Mouse (Mus musculus) kidney, embryonic 15.5 days (tissue): Measurements from ENCODE around the gene Gm17622. TPM values are rescaled to one million over a fixed set of nuclear protein-coding genes. Genes with fewer than 3 reads are reported as not detected.

Source experiments
- ATAC-seq: fragments of 200-750 bp; cut with Nextera tagmentation; replicated peaks from 2 replicates; pipeline ENCODE4 v1.8.0; 2017; ENCODE audit warnings: moderate TSS enrichment; ENCODE audit not compliant: low FRiP score
- H3K27ac ChIP-seq: fragments of 300-500 bp; sonication (generic); 2 replicates; pipeline ENCODE4 v1.5.1; 2015; ENCODE audit warnings: mild to moderate bottlenecking, inconsistent platforms
- H3K27me3 ChIP-seq: fragments of 300-500 bp; sonication (generic); 2 replicates; pipeline ENCODE4 v1.6.1; 2015; ENCODE audit warnings: inconsistent platforms
- H3K36me3 ChIP-seq: fragments of 300-500 bp; sonication (generic); 2 replicates; pipeline ENCODE4 v1.6.1; 2015; ENCODE audit warnings: inconsistent platforms
- H3K4me1 ChIP-seq: fragments of 300-500 bp; sonication (generic); 2 replicates; pipeline ENCODE4 v1.6.1; 2015; ENCODE audit warnings: inconsistent platforms
- H3K4me2 ChIP-seq: fragments of 300-500 bp; sonication (generic); 2 replicates; pipeline ENCODE4 v1.6.1; 2015; ENCODE audit warnings: moderate library complexity, mild to moderate bottlenecking, inconsistent platforms
- H3K4me3 ChIP-seq: fragments of 300-500 bp; sonication (generic); replicated peaks from 2 replicates; pipeline ENCODE4 v1.5.1; 2015; ENCODE audit warnings: mild to moderate bottlenecking, inconsistent platforms
- H3K9ac ChIP-seq: fragments of 300-500 bp; sonication (generic); 2 replicates; pipeline ENCODE4 v1.6.1; 2015; ENCODE audit warnings: mild to moderate bottlenecking, inconsistent platforms
- H3K9me3 ChIP-seq: fragments of 300-500 bp; sonication (generic); replicated peaks from 2 replicates; pipeline ENCODE4 v1.6.1; 2016; ENCODE audit warnings: inconsistent platforms
- WGBS: fragments of 180-500 bp; shearing (Covaris S2); methylation state at CpG from one replicate; pipeline ENCODE4 v1.1.7; 2015; ENCODE audit warnings: mixed read lengths; 5-methylcytosine and 5-hydroxymethylcytosine counted together
- polyA plus RNA-seq: library from polyadenylated mRNA; unstranded; fragments of >200 nt; fragmentation: Nextera tagmentation; extraction: Ambion mirVana; gene quantifications from 2 replicates; pipeline ENCODE4 v1.2.1, GENCODE M21; 2015

Gm17622 gene
- polyA plus RNA-seq, 1 experiment from 2014 or later: not detected

- H3K4me3 ChIP-seq: no peak overlapping the region
- 89% methylated on average over 5 of the region's 5 CpGs for WGBS
- ATAC-seq: no peak
- H3K27me3 ChIP-seq: no peaks in the 10 kb centered on the region
- H3K36me3 ChIP-seq: no peaks in the 10 kb centered on the region
- no peak overlapping the region for H3K9ac ChIP-seq
- H3K9me3 ChIP-seq: no peaks in the 10 kb centered on the region
- no peak overlapping the region for H3K27ac ChIP-seq
- no peak overlapping the region for H3K4me2 ChIP-seq
- H3K4me1 ChIP-seq: peaks cover 15% of the 10 kb centered on the region; the same call in 1 of the 2 replicates
Observed at GRCm38 (mm10) chr13:96536821-96537572, 46.5 kb downstream of the Gm17622 start.

DNA sequence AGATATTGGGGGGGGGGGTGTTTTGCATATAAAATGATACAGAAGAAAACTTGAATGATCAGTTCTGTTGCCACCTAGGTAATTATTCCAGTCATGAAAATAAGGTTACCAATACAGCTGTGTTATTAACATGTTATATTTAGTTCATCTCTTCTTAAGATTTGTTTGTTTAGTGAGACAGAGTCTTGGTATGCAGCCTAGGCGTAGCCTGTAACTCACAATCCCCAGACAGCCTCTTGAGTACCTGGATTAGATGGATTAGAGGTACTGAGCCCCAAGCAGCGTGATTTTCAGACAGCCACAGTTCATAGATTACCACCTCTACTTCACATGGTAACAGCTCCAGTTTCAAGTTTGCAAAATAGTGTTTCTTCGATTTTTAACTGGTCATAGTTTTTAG is 47.6 kb downstream of the Gm17622 start:
- no peaks in the 10 kb centered on the region for H3K27me3 ChIP-seq
- H3K4me1 ChIP-seq: peaks cover 15% of the 10 kb centered on the region; the same call in 1 of the 2 replicates
- ATAC-seq: no peak
- H3K36me3 ChIP-seq: no peaks in the 10 kb centered on the region
- H3K9me3 ChIP-seq: no peaks in the 10 kb centered on the region
- no peak overlapping the region for H3K27ac ChIP-seq
- H3K4me3 ChIP-seq: no peak overlapping the region
- WGBS: 73% methylated on average over 3 of the region's 3 CpGs
- no peak overlapping the region for H3K4me2 ChIP-seq
- no peak overlapping the region for H3K9ac ChIP-seq

Other genes with a start within 250 kb of the Gm17622 start
- gene Poc5, start 102.4 kb upstream of the Gm17622 start, polyA plus RNA-seq: 11.9 and 12.5 TPM in 2 replicates
- gene Ankdd1b, start 19.5 kb upstream of the Gm17622 start, polyA plus RNA-seq: 0.17 and 0.22 TPM in 2 replicates
- 9.2 and 9.7 TPM in 2 replicates for gene Polk, start 51.8 kb downstream of the Gm17622 start, polyA plus RNA-seq
- gene Col4a3bp, start 51.9 kb downstream of the Gm17622 start, polyA plus RNA-seq: 9.6 and 10.3 TPM in 2 replicates
- 64.0 and 69.2 TPM in 2 replicates for gene Hmgcr, start 180.2 kb downstream of the Gm17622 start, polyA plus RNA-seq